Mouse (Mus musculus): ENCODE results near the gene Plcg2.

Plcg2 gene

GRCm38 (mm10) chr8:117550529-117550928 is 52.4 kb downstream of the Plcg2 start:
- no peak for DNase-seq

DNA sequence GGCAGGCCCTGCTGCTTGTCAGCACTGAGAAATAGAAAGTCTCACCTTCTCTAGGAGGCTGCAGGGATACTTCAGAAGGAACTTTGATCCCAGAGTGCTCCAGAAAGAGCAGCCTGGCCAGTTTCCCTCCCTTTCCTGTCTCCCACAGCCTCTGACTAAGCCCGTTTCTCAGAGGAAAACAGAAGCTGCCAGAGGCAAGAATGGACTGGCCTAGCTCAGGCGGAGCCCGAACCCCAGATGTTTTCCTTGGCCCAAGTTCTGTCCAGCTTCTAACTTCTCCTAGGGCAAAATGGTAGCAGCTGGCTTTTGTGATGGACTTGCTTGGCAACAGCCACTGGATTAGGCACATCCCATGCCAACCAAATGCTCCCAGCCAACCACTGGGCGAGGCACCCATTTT is 62.9 kb downstream of the Plcg2 start:
- DNase-seq = peak; percentile 36 to 51

DNA sequence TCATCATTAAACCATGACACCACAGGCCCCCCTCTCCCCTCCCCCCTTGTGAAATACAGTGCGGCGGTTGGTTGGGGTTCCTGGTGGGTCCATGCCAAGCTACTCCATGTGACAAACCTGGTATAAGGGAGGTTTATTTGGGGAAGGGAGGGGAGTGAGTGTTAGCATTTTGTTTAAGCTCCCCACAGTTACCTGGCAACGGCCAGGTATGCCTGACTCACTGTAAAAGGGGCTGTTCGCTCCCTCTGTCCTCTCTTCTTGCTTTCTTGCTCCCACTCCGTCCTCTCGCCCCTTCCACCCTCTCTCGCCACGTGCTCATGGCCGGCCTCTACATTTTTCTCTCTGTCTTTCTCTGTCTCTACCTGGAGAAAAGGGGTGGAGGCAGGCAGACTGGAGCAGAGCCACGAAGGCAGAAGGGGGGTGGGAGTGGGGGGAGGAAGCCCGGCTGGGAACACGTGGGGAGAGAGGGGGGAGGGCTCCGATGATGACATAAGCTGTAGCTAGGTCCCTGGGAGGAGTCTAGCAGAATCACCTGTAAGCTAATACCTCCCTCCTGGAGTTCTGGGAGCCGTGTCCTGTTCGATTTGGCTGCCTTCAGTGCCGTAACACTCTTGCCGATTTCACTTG is 63.8 kb downstream of the Plcg2 start:
- peak; percentile 23 to 40 for DNase-seq

- peak in 1 of 2 experiments; percentile 20 for DNase-seq
Observed at GRCm38 (mm10) chr8:117562445-117563014, 64.4 kb downstream of the Plcg2 start.

- DNase-seq = peak; percentile 63 to 88
Observed at GRCm38 (mm10) chr8:117569409-117569808, 71.3 kb downstream of the Plcg2 start.

DNA sequence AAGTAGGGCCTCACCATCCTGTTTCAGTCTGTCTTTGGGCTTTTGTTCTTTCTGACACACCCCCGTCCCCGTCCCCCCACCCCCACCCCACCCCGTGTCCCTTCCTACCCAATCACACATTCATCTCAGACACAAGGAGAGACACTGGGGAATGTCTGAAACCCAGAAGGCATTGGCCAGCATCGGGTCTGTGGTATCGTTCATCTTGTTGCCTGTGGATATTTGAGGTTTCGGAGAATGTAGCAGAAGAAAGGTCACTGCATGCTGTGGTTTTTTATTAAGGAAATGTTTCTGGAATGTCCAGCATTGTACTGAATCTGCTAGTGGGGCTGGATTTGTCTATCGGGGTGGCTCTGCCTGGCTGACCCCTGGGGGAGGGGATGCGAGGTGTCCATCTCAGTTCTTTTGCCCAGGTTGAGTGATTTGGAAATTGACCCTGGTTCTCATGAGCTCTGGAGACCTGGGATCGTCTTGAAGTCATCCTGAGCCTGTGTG is 78.2 kb downstream of the Plcg2 start:
- DNase-seq = no peak

DNA sequence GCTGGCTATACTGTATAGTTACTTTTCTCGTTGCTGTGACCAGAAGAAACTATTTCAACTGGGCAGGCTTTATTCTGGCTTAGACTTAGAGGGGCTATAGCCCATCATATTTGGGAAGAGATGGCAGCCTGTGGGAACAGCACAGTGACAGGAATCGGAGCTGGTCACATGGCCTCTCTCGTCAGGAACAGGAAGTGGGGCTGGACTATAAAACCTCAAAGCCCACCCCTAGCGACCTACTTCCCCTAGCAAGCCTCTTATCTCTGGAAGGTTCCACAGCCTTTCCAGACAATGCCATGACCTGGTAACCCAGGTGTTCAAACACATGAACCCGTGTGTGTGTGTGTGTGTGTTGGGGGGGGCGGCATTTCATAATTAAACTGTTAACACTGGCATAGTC is 79.0 kb downstream of the Plcg2 start:
- no peak for DNase-seq

GRCm38 (mm10) chr8:117577883-117578282 is 79.8 kb downstream of the Plcg2 start:
- DNase-seq = no peak

DNA sequence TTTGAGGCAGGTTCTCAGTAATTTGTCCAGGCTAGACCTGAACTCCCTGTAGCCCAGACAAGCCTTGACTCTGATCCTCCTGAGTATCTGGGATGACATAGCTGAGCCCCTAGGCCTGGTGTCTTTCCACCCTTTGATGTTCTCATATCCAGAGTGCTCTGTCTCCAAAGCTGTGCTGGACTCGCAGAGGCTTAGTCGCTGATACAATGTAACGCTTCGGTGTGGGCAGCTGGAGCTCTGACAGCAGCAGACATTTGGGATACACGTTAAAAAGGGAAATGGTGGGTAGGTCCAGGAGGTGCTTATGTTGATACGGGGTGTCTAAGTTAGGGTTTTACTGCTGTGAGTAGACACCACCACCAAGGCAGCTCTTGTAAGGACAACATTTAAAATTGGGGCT is 80.8 kb downstream of the Plcg2 start:
- no peak for DNase-seq

- no peak for DNase-seq
Observed at GRCm38 (mm10) chr8:117593862-117594261, 95.8 kb downstream of the Plcg2 start.

DNA sequence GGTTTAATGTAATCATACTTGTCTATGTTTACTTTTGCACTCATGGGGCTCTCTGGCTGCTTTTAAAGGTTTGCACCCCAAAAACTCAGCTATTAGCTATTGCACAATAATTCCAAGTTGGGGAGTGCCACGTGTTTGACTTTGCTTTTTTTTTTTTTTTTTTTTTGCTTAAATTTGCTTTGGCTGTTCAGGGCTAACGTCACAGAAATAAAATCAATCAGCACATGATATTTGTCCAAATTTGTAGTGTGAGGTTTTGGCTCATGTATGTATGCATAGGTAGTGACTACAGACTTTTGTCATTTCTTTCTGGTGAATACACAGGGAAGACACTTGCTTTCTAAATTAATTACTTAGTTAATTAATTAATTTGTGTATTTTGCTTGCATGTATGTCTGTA is 96.9 kb downstream of the Plcg2 start:
- DNase-seq = no peak

- DNase-seq = no peak
Observed at GRCm38 (mm10) chr8:117596777-117597176, 98.7 kb downstream of the Plcg2 start.

GRCm38 (mm10) chr8:117600839-117601238 is 102.7 kb downstream of the Plcg2 start:
- peak in 1 of 2 experiments; percentile 14 for DNase-seq

DNA sequence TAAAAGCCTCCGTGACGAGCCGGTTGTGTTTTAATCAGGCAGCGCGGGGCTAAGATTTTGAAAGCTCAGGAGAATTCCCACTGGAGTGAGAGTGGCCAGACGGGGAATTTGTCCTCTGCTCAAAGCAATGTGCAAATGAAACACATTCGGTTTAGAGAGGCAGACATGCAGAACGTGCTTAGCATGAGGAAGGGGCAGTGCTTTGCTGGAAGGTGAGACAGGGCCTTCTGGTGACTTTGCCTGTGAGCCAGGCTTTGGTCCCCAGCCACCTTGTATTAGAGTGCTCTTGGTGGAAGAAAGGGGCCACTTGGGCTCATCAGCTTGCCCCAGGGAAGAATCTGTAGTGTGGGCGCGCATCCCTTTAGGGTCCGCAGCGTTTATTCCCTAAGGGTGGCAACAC is 106.0 kb downstream of the Plcg2 start:
- no peak for DNase-seq

- no peak for DNase-seq
Observed at GRCm38 (mm10) chr8:117604671-117605070, 106.6 kb downstream of the Plcg2 start.

- no peak for DNase-seq
Observed at GRCm38 (mm10) chr8:117605201-117605600, 107.1 kb downstream of the Plcg2 start.

- DNase-seq = no peak
Observed at GRCm38 (mm10) chr8:117610506-117610905, 112.4 kb downstream of the Plcg2 start.

DNA sequence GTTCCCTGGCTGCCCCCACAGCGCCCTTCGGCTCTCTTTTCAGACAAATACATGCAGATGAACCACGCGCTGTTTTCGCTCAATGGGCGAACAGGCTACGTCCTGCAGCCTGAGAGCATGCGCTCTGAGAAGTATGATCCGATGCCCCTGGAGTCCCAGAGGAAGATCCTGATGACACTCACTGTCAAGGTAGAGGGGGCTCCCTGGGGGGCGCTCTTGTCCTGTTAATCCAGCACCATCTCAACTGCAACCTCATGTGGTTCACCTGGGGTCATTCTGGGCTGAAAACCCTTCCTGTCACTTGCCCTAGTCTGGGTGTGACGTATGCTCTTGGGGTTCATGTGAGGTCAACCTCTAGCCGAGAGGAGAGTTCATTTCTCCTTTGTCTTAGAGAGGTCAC is 114.8 kb downstream of the Plcg2 start:
- no peak for DNase-seq

DNA sequence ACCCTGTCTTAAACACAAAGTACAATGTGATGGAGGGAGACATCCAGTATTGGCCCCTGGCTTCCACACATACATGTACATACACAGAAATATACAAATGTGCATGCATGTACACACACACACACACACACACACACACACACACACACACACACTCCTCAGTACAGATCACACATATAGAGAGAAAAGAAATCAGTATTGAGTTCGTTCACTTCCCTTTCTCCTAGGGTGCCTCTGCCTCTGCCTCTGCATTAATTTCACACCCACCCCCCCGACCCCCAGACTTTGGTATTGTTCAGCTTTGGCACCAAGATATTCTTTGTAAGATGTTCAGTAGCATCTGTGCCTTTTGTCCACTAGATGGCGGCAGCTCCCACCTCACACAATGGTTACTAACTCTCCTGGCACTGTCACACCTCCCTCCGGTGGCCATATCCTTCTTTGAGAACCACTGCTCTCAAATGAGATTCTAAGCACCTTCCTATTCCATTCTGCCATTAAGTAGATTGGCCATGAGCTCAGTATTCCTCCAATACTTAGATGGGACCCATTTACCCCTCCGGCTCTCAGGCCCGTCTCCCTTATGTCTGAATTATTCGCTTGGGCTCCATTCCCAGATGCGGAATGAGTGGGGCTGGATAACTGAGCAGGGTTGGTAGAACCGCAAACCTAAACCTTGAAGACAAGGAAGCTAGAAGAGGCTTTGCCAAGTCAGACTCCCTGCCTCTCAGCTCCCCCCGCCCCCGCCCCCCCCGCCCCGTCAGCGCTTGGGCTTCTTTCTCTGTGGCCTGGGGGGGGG is 128.1 kb downstream of the Plcg2 start:
- DNase-seq = peak; percentile 29 to 62

GRCm38 (mm10) chr8:117627096-117627495 is 129.0 kb downstream of the Plcg2 start:
- DNase-seq = no peak

DNA sequence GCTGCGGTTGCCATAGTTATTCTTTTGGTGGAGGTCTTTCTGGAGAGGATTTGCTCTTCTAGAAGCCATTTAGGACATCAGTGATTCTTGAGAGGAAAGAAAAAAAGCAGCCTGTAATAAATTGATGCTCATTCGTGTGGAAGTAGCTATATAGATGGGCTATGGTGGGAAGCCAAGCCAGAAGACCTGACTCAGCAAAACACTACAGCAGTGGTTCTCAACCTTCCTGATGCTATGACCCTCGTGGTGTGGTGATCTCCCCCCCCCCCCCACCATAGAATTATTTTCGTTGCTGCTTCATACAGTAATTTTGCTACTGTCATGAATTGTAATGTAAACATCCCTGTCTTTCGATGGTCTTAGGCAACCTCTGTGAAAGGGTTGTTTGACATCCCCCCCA is 134.4 kb downstream of the Plcg2 start:
- no peak for DNase-seq

- no peak for DNase-seq
Observed at GRCm38 (mm10) chr8:117634406-117634805, 136.3 kb downstream of the Plcg2 start.

- DNase-seq = no peak
Observed at GRCm38 (mm10) chr8:117637462-117637861, 139.4 kb downstream of the Plcg2 start.

GRCm38 (mm10) chr8:117639631-117640030 is 141.5 kb downstream of the Plcg2 start:
- no peak for DNase-seq

Data from kidney, postnatal 36 days (tissue).